Mouse (Mus musculus) E14TG2a.4 (cell line): ENCODE data around the gene Ostf1.
"Not testable (repeated sequence)": the region's sequence is repeated elsewhere in the genome, so short reads cannot be mapped to it uniquely, and the experiment has no call there.

Experiments used
- H3K27me3 ChIP-seq: 2 replicates; pipeline ENCODE4 v1.6.1; 2014; ENCODE audit warnings: low read length, control low read depth; ENCODE audit not compliant: insufficient read depth
- H3K36me3 ChIP-seq: 2 replicates; pipeline ENCODE4 v1.6.1; 2014; ENCODE audit warnings: low read length, control low read depth; ENCODE audit not compliant: insufficient read depth
- H3K4me1 ChIP-seq: replicated peaks from 2 replicates; pipeline ENCODE4 v1.6.1; 2014; ENCODE audit warnings: low read depth, low read length, control low read depth
- H3K4me3 ChIP-seq: replicated peaks from 2 replicates; pipeline ENCODE4 v1.5.1; 2014; ENCODE audit warnings: mild to moderate bottlenecking, low read length
- H3K9me3 ChIP-seq: 2 replicates; pipeline ENCODE4 v1.6.1; 2014; ENCODE audit warnings: low read length, control low read depth
- CTCF ChIP-seq: conservative IDR thresholded peaks from 2 replicates; pipeline ENCODE4 v1.5.1; 2014; ENCODE audit warnings: low read length
- NANOG ChIP-seq: IDR thresholded peaks from 2 replicates; pipeline ENCODE4 v1.6.1; 2014; ENCODE audit warnings: borderline replicate concordance, low read length, mixed read lengths
- POU5F1 ChIP-seq: IDR thresholded peaks from 2 replicates; pipeline ENCODE4 v1.6.1; 2014; ENCODE audit warnings: low read length, borderline replicate concordance

The Ostf1 gene

DNA sequence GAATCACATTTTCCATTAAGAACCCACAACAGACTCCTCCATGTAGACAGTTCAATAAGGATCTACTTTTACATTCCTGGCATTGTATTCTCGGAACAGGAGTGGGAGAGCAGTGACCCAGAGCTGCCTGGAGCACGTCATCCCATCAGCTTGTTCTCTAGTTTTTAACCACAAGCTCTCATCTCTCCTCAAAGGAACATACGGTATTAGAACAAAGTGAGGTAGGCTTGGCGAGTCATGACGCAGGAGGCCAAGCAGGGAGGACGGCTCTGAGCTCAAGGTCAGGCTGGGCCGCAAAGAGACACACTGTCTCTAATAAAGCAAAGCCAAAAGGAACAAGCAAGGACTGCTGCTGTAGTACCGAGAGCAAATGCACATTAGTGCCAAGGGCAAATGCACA lies 32.6 kb downstream of the Ostf1 start:
- H3K36me3 ChIP-seq, result peaks cover 18% of the 10 kb centered on the region
- TF ChIP-seq NANOG, result no peak
- no peak for TF ChIP-seq POU5F1
- TF ChIP-seq CTCF, result no peak
- no peaks in the 10 kb centered on the region for H3K27me3 ChIP-seq
- no peak overlapping the region for H3K4me3 ChIP-seq
- peaks cover 3% of the 10 kb centered on the region; the same call in 1 of the 2 replicates for H3K4me1 ChIP-seq
- no peaks in the 10 kb centered on the region for H3K9me3 ChIP-seq

DNA sequence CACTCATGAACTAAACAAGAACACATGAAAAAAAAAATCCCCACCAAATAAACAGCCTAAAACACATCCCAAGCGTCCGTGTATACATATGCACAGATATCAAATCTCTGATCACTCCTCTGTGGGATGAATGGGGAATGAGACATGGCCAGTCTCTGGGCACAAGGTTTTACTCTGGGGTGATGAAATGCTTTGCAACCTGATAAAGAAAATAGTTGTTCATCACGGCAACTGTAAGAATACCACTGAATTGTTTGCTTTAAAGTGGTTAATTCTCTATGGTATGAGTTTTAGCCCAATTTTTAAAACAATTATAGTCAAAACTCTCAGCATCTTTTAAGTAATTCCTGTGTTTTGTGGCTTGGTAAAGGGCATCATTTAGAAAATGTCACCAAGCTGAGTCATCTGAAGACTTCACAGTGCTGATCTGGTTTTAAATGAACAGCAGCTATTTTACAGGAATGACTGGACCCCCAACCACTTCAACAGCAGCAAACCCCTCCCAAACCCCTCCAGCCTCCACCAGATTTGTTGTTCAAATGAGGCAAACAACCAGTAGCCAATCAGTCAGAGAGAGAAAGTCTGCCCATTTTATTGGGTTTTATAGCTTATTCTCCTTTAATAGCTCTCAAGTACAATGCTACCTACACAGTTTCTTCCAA lies 33.2 kb downstream of the Ostf1 start:
- H3K27me3 ChIP-seq, result no peaks in the 10 kb centered on the region
- H3K4me1 ChIP-seq, result 0 out of 2 replicates have a peak, but pooled peaks cover 3% of the 10 kb centered on the region
- no peak for TF ChIP-seq POU5F1
- TF ChIP-seq NANOG, result no peak
- no peak for TF ChIP-seq CTCF
- no peaks in the 10 kb centered on the region for H3K9me3 ChIP-seq
- H3K36me3 ChIP-seq, result peaks cover 18% of the 10 kb centered on the region
- H3K4me3 ChIP-seq, result no peak overlapping the region

- Histone ChIP-seq H3K27me3 (no peaks in the 10 kb centered on the region), H3K9me3 (no peaks in the 10 kb centered on the region), H3K36me3 (peaks cover 18% of the 10 kb centered on the region), H3K4me1 (no peaks in the 10 kb centered on the region), H3K4me3 (no peak overlapping the region)
- TF ChIP-seq NANOG (no peak), CTCF (no peak), POU5F1 (no peak)
Observed at GRCm38 (mm10) chr19:18597772-18598171, 33.9 kb downstream of the Ostf1 start.

- peaks cover 4% of the 10 kb centered on the region for H3K4me1 ChIP-seq
- H3K4me3 ChIP-seq, result no peak overlapping the region
- TF ChIP-seq CTCF (no peak), NANOG (no peak), POU5F1 (no peak)
- no peaks in the 10 kb centered on the region for H3K9me3 ChIP-seq
- no peaks in the 10 kb centered on the region for H3K27me3 ChIP-seq
- peaks cover 9% of the 10 kb centered on the region for H3K36me3 ChIP-seq
Observed at GRCm38 (mm10) chr19:18596876-18597275, 34.7 kb downstream of the Ostf1 start.

GRCm38 (mm10) chr19:18593722-18594121 lies 37.9 kb downstream of the Ostf1 start:
- peaks cover 27% of the 10 kb centered on the region for H3K4me1 ChIP-seq
- TF ChIP-seq NANOG (no peak), POU5F1 (no peak), CTCF (no peak)
- peaks cover 4% of the 10 kb centered on the region; the same call in 1 of the 2 replicates for H3K36me3 ChIP-seq
- no peaks in the 10 kb centered on the region for H3K9me3 ChIP-seq
- no peaks in the 10 kb centered on the region for H3K27me3 ChIP-seq
- H3K4me3 ChIP-seq, result no peak overlapping the region

GRCm38 (mm10) chr19:18592919-18593318 lies 38.7 kb downstream of the Ostf1 start:
- Histone ChIP-seq H3K36me3 (peaks cover 4% of the 10 kb centered on the region; the same call in 1 of the 2 replicates), H3K4me1 (peaks cover 27% of the 10 kb centered on the region), H3K4me3 (no peak overlapping the region), H3K27me3 (no peaks in the 10 kb centered on the region), H3K9me3 (no peaks in the 10 kb centered on the region)
- TF ChIP-seq CTCF (no peak), NANOG (no peak), POU5F1 (no peak)

- Histone ChIP-seq H3K9me3 (no peaks in the 10 kb centered on the region), H3K4me1 (peaks cover 27% of the 10 kb centered on the region), H3K36me3 (peaks cover 4% of the 10 kb centered on the region; the same call in 1 of the 2 replicates), H3K27me3 (no peaks in the 10 kb centered on the region), H3K4me3 (no peak overlapping the region)
- TF ChIP-seq POU5F1, result no peak
- no peak for TF ChIP-seq CTCF
- no peak for TF ChIP-seq NANOG
Observed at GRCm38 (mm10) chr19:18590942-18591354, 40.7 kb downstream of the Ostf1 start.

- peaks cover 27% of the 10 kb centered on the region for H3K4me1 ChIP-seq
- H3K27me3 ChIP-seq, result no peaks in the 10 kb centered on the region
- H3K9me3 ChIP-seq, result no peaks in the 10 kb centered on the region
- H3K36me3 ChIP-seq, result peaks cover 4% of the 10 kb centered on the region; the same call in 1 of the 2 replicates
- H3K4me3 ChIP-seq, result no peak overlapping the region
- TF ChIP-seq POU5F1, result no peak
- TF ChIP-seq NANOG, result no peak
Observed at GRCm38 (mm10) chr19:18590234-18590633, 41.4 kb downstream of the Ostf1 start.

- peaks cover 8% of the 10 kb centered on the region; the same call in 1 of the 2 replicates for H3K36me3 ChIP-seq
- no peaks in the 10 kb centered on the region for H3K27me3 ChIP-seq
- TF ChIP-seq CTCF, result no peak
- no peak for TF ChIP-seq NANOG
- TF ChIP-seq POU5F1, result no peak
- no peaks in the 10 kb centered on the region for H3K9me3 ChIP-seq
- H3K4me3 ChIP-seq, result no peak overlapping the region
- peaks cover 27% of the 10 kb centered on the region for H3K4me1 ChIP-seq
Observed at GRCm38 (mm10) chr19:18589276-18589675, 42.3 kb downstream of the Ostf1 start.

GRCm38 (mm10) chr19:18588801-18589200 lies 42.8 kb downstream of the Ostf1 start:
- H3K36me3 ChIP-seq, H3K27me3 ChIP-seq: not testable (repeated sequence)

More at GRCm38 (mm10) chr19:18588801-18589200, 42.8 kb downstream of the Ostf1 start:
- not testable (repeated sequence) for H3K9me3 ChIP-seq, H3K4me3 ChIP-seq
- H3K4me1 ChIP-seq, result peaks cover 27% of the 10 kb centered on the region
